Mouse (Mus musculus): ENCODE measurements at regions not wholly inside any gene's neighbourhood (a gene's known extent, or its start where the extent isn't known, plus 50 kb on each side); places are given as distances from the start of the nearest gene placed in this dataset.
A peak's percentile ranks its signal among the peaks of the same experiment; 100 is the strongest.

DNA sequence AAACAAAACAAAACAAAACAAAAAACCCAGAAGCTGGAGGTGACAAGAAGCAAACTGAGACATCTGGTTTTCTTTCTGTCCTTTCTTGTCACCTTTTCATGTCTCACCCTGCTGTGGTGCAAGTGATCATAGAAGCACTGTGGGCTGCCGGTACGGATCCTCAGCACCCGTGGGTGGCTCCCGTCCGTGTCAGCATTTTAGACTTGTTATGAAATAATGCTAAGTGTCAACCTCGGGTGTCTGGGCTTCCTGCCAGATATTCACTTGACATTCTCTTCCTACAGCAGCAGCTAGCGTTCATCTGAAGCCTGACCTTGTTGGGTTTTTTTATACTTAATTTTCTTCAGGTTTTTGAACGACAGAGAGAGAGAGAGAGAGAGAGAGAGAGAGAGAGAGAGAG is 404.7 kb downstream of the Pla2g4a start:
- intact Hi-C loops (cut with DNase I): no loop called here
- peak; percentile 1 for DNase-seq (ENCODE audit: low spot score)

GRCm38 (mm10) chr1:149555355-149556007 is 405.6 kb downstream of the Pla2g4a start:
- intact Hi-C loops (cut with DNase I): no loop called here
- no peak for DNase-seq (ENCODE audit: low spot score)

GRCm38 (mm10) chr1:149546076-149546475 is 415.0 kb downstream of the Pla2g4a start:
- intact Hi-C loops (cut with DNase I): loop anchor here (5.0 kb wide), 1 partner anchor 294 kb away; no protein-coding TSS in a partner anchor

GRCm38 (mm10) chr1:149541386-149541785 is 419.7 kb downstream of the Pla2g4a start:
- no peak for DNase-seq (ENCODE audit: low spot score)
- intact Hi-C loops (cut with DNase I): no loop called here

More at GRCm38 (mm10) chr1:149546076-149546475, 415.0 kb downstream of the Pla2g4a start:
- no peak for DNase-seq (ENCODE audit: low spot score)

DNA sequence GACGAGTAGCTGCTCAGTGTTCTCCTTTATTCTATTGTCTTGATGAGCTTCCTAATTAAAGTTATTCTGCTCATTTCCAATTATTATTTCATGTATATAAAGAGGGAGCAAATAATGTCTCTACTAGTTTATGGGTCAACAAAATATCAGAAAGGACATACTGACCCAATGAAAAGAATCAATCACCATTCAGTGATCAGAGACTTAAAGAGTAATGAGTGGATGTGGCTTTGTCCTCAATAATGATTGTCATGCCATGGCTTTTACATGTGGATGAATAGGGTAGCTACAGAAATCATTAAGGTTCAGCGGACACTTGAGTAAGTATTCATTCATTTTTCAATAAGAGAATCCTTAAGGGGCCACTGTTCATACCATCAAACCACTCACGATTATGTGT is 427.4 kb downstream of the Pla2g4a start:
- DNase-seq (ENCODE audit: low spot score): no peak
- intact Hi-C loops (cut with DNase I): no loop called here
